ENCODE assay signal across 9 mouse cellular contexts in the genomic region with DNA sequence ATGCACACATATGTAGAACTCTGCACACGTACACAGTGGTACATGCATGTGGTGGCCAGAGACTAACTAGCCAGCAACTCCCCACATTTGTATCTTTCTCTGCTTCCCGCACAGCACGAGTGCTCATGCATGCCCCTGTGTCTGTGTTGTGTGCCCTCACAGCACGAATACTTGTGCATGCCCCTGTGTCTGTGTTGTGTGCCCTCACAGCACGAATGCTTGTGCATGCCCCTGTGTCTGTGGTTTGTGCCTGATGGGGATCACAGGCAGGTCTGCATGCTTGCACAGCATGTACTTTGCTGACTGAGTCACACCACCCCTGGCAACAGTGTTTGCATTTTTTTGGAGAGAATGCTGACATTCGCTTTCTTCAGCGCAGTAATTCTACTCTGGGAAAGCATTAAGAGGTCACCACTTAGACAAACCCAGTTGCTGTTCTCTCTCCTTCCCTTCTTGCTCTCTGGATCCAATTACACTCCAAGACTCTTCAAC.
DNase-seq lines count a peak whose midpoint lies in the region; ATAC-seq and TF ChIP-seq lines count a peak whose summit lies in the region.
"Had no signal": no experiment of that assay in that cellular context is flagged by ENCODE, and none has a peak within 500 bp of the region (broad histone marks: within the 10 kb centered on the region; RNA-seq: fewer than 3 reads in every experiment).

No protein-coding gene starts in this region.

- WGBS in limb, embryonic 15.5 days: 34% methylated on average over 7 of the region's 7 CpGs

- H3K4me3 ChIP-seq in gastrocnemius, adult 2 months: no peak overlapping the region
- no peak overlapping the region for H3K4me3 ChIP-seq in limb, embryonic 15.5 days
- H3K4me3 ChIP-seq: layer of hippocampus, adult 2 months had no signal

- no peaks in the 10 kb centered on the region for H3K36me3 ChIP-seq in limb, embryonic 15.5 days

- peaks cover 9% of the 10 kb centered on the region for H3K4me1 ChIP-seq in limb, embryonic 15.5 days

- no peak overlapping the region for H3K9ac ChIP-seq in limb, embryonic 15.5 days

- H3K4me2 ChIP-seq in limb, embryonic 15.5 days: no peak overlapping the region

- ATAC-seq in limb, embryonic 15.5 days (ENCODE audit: insufficient number of reproducible peaks, low FRiP score, low TSS enrichment, low read depth): no peak
- ATAC-seq in erythroblast, adult 5-6 weeks (replicated peaks; ENCODE audit: low FRiP score, poor library complexity, severe bottlenecking): no peak

- H3K27me3 ChIP-seq in limb, embryonic 15.5 days: no peaks in the 10 kb centered on the region

- TF ChIP-seq CTCF in gastrocnemius, adult 2 months (IDR thresholded peaks at IDR 0.05): no peak

- peak; percentile 21 for DNase-seq in gastrocnemius, adult 2 months
- DNase-seq in gastrocnemius, postnatal 10 days: no peak
- peak; percentile 90 for DNase-seq in NIH3T3 (ENCODE audit: low read depth)
- peak; percentile 23 for DNase-seq in forelimb bud, embryonic 11.5 days (ENCODE audit: low read depth, low spot score)
- no peak for DNase-seq in cerebellum, postnatal 25 days
- no peak for DNase-seq in left cerebral cortex, postnatal 14 days (ENCODE audit: low spot score in 2 of 2)

- H3K27ac ChIP-seq in gastrocnemius, adult 2 months: 0 out of 2 replicates have a peak overlapping the region, but pooled peaks have one; percentile 16
- H3K27ac ChIP-seq in limb, embryonic 15.5 days: 0 out of 2 replicates have a peak overlapping the region, but pooled peaks have one; percentile 38
- H3K27ac ChIP-seq: layer of hippocampus, adult 2 months had no signal

- no peaks in the 10 kb centered on the region for H3K9me3 ChIP-seq in limb, embryonic 15.5 days

- intact Hi-C loops in gastrocnemius, adult 2 months (cut with DNase I): no loop called here
- intact Hi-C loops in left cerebral cortex, postnatal 14 days (cut with DNase I): no loop called here

Comparison
In these comparisons a context has a peak if more than half of its experiments do, and no peak if none do; other contexts are left out.
1. DNase-seq: peak in gastrocnemius, adult 2 months (single experiment), NIH3T3 (single experiment) and forelimb bud, embryonic 11.5 days (single experiment); none in gastrocnemius, postnatal 10 days (single experiment), cerebellum, postnatal 25 days (0 of 2) and left cerebral cortex, postnatal 14 days (0 of 2).